In the genomic region with DNA sequence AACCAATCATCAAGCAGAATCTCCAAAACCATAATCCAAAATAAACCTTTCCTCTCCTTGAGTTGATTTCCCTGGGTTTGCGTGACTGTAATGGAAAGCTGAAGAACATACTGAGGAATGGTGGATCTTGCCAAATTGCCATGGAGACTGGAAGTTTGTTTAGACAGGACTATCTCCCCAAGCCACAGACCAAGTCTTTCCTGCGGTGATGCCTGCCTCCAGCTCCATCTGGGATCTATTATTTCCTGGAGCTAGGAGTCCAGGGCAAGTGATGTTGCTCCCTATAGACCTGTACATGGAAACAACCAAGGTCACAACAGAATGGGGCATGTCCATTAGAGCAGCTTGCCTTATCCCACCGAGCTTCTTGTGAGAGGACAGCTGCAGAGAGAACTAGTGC, we compare ENCODE assay signal across 13 mouse cellular contexts. TPM values are rescaled to one million over a fixed set of nuclear protein-coding genes. Genes with fewer than 3 reads are reported as not detected.
A peak's percentile ranks its signal among the peaks of the same experiment; 100 is the strongest.
DNase-seq lines count a peak whose midpoint lies in the region; ATAC-seq and TF ChIP-seq lines count a peak whose summit lies in the region.
"Had no signal": no experiment of that assay in that cellular context is flagged by ENCODE, and none has a peak within 500 bp of the region (broad histone marks: within the 10 kb centered on the region; RNA-seq: fewer than 3 reads in every experiment).

No protein-coding gene starts in this region.

- 51% methylated on average over 3 of the region's 3 CpGs for WGBS in hindbrain, postnatal 0 days
- 65% methylated on average over 3 of the region's 3 CpGs for WGBS in hindbrain, embryonic 11.5 days
- WGBS in midbrain, embryonic 11.5 days, result 65% methylated on average over 3 of the region's 3 CpGs
- 74% methylated on average over 3 of the region's 3 CpGs for WGBS in midbrain, embryonic 16.5 days
- WGBS in limb, embryonic 14.5 days, result 51% methylated on average over 3 of the region's 3 CpGs

- TF ChIP-seq POLR2A in limb, embryonic 14.5 days (IDR thresholded peaks at IDR 0.05; ENCODE audit: borderline replicate concordance, extremely low read depth, insufficient read depth, insufficient read length), result no peak

- no peaks in the 10 kb centered on the region for H3K27me3 ChIP-seq in hindbrain, postnatal 0 days (ENCODE audit: insufficient read depth, low read length)
- no peaks in the 10 kb centered on the region for H3K27me3 ChIP-seq in hindbrain, embryonic 11.5 days (ENCODE audit: control insufficient read depth, insufficient read depth, low read length)
- no peaks in the 10 kb centered on the region for H3K27me3 ChIP-seq in midbrain, embryonic 11.5 days (ENCODE audit: control insufficient read depth, insufficient read depth, low read length)
- no peaks in the 10 kb centered on the region for H3K27me3 ChIP-seq in midbrain, embryonic 16.5 days (ENCODE audit: control insufficient read depth, insufficient read depth, low read depth, low read length)
- no peaks in the 10 kb centered on the region for H3K27me3 ChIP-seq in limb, embryonic 14.5 days (ENCODE audit: control insufficient read depth, insufficient read depth, low read length)

- H3K4me1 ChIP-seq in hindbrain, postnatal 0 days (ENCODE audit: insufficient read depth, low read length), result no peaks in the 10 kb centered on the region
- no peaks in the 10 kb centered on the region for H3K4me1 ChIP-seq in hindbrain, embryonic 11.5 days (replicated peaks; ENCODE audit: control insufficient read depth, insufficient read depth, low read length)
- H3K4me1 ChIP-seq in midbrain, embryonic 11.5 days (ENCODE audit: control insufficient read depth, insufficient read depth, low read length), result no peaks in the 10 kb centered on the region
- H3K4me1 ChIP-seq in midbrain, embryonic 16.5 days (ENCODE audit: control insufficient read depth, insufficient read depth, low read length), result no peaks in the 10 kb centered on the region
- no peaks in the 10 kb centered on the region for H3K4me1 ChIP-seq in limb, embryonic 14.5 days (ENCODE audit: control insufficient read depth, insufficient read depth, low read length)

- ATAC-seq in frontal cortex, adult (ENCODE audit: low TSS enrichment), result peak; percentile 89
- ATAC-seq in hindbrain, postnatal 0 days, result no peak
- no peak for ATAC-seq in hindbrain, embryonic 11.5 days (ENCODE audit: low FRiP score)
- no peak for ATAC-seq in midbrain, embryonic 11.5 days (ENCODE audit: low FRiP score)
- no peak for ATAC-seq in midbrain, embryonic 16.5 days
- peak; percentile 82 for ATAC-seq in limb, embryonic 14.5 days (ENCODE audit: low FRiP score, low read depth)
- ATAC-seq: forebrain, embryonic 16.5 days; inflammation-experienced regulatory T-cells, adult 6 months had no signal

- no peak overlapping the region for H3K27ac ChIP-seq in hindbrain, postnatal 0 days
- no peak overlapping the region for H3K27ac ChIP-seq in hindbrain, embryonic 11.5 days (ENCODE audit: low read depth, low read length)
- no peak overlapping the region for H3K27ac ChIP-seq in midbrain, embryonic 11.5 days (ENCODE audit: low read depth, low read length)
- no peak overlapping the region for H3K27ac ChIP-seq in midbrain, embryonic 16.5 days (ENCODE audit: low read length)
- no peak overlapping the region; the same call in 1 of the 2 replicates for H3K27ac ChIP-seq in limb, embryonic 14.5 days (replicated peaks; ENCODE audit: low read depth, low read length)

- no peak for TF ChIP-seq CTCF in hindbrain, postnatal 0 days (IDR thresholded peaks at IDR 0.05; ENCODE audit: low read depth)

- H3K9me3 ChIP-seq in hindbrain, postnatal 0 days (ENCODE audit: low read length), result no peaks in the 10 kb centered on the region
- H3K9me3 ChIP-seq in hindbrain, embryonic 11.5 days (ENCODE audit: control insufficient read depth, low read length), result no peaks in the 10 kb centered on the region
- H3K9me3 ChIP-seq in midbrain, embryonic 11.5 days (ENCODE audit: control insufficient read depth, low read length), result no peaks in the 10 kb centered on the region
- H3K9me3 ChIP-seq in midbrain, embryonic 16.5 days (replicated peaks; ENCODE audit: control insufficient read depth, low read length, poor library complexity, severe bottlenecking), result no peaks in the 10 kb centered on the region
- H3K9me3 ChIP-seq in limb, embryonic 14.5 days (ENCODE audit: control insufficient read depth, low read length), result no peaks in the 10 kb centered on the region

- no peak overlapping the region for H3K4me3 ChIP-seq in hindbrain, postnatal 0 days (ENCODE audit: low read length)
- H3K4me3 ChIP-seq in hindbrain, embryonic 11.5 days (ENCODE audit: low read depth, low read length), result no peak overlapping the region
- H3K4me3 ChIP-seq in midbrain, embryonic 11.5 days (ENCODE audit: low read depth, low read length), result no peak overlapping the region
- no peak overlapping the region for H3K4me3 ChIP-seq in midbrain, embryonic 16.5 days (ENCODE audit: low read depth, low read length)
- no peak overlapping the region for H3K4me3 ChIP-seq in limb, embryonic 14.5 days (replicated peaks; ENCODE audit: low read length)

- no peak overlapping the region for H3K4me2 ChIP-seq in hindbrain, postnatal 0 days (ENCODE audit: low read depth, low read length)
- H3K4me2 ChIP-seq in hindbrain, embryonic 11.5 days (replicated peaks; ENCODE audit: low read depth, low read length), result no peak overlapping the region
- no peak overlapping the region for H3K4me2 ChIP-seq in midbrain, embryonic 11.5 days
- no peak overlapping the region for H3K4me2 ChIP-seq in midbrain, embryonic 16.5 days (ENCODE audit: low read length)
- H3K4me2 ChIP-seq in limb, embryonic 14.5 days (replicated peaks; ENCODE audit: low read depth, low read length, severe bottlenecking), result no peak overlapping the region

- no peak overlapping the region for H3K9ac ChIP-seq in hindbrain, postnatal 0 days (replicated peaks; ENCODE audit: low read length)
- H3K9ac ChIP-seq in hindbrain, embryonic 11.5 days (ENCODE audit: low read depth, low read length), result no peak overlapping the region
- no peak overlapping the region for H3K9ac ChIP-seq in midbrain, embryonic 11.5 days (ENCODE audit: low read length)
- no peak overlapping the region for H3K9ac ChIP-seq in midbrain, embryonic 16.5 days (ENCODE audit: low read depth, low read length)
- no peak overlapping the region for H3K9ac ChIP-seq in limb, embryonic 14.5 days (ENCODE audit: low read depth, low read length, severe bottlenecking)

- DNase-seq in frontal cortex, postnatal 10 days (ENCODE audit: low spot score in 2 of 2), result no peak
- peak; percentile 19 for DNase-seq in hindbrain, postnatal 0 days (ENCODE audit: low spot score)
- no peak for DNase-seq in hindbrain, embryonic 11.5 days (ENCODE audit: low spot score)
- peak; percentile 76 for DNase-seq in midbrain, embryonic 11.5 days (ENCODE audit: low spot score, missing footprints)
- peak; percentile 75 for DNase-seq in limb, embryonic 14.5 days (ENCODE audit: low spot score)
- DNase-seq in cerebellum, adult 11 months, result no peak
- DNase-seq: cerebellum, adult 9-11 months; right cerebral cortex, postnatal 25 days; thymus, postnatal 36 days had no signal

- no peaks in the 10 kb centered on the region for H3K36me3 ChIP-seq in hindbrain, postnatal 0 days (ENCODE audit: insufficient read depth, low read length)
- no peaks in the 10 kb centered on the region for H3K36me3 ChIP-seq in hindbrain, embryonic 11.5 days (ENCODE audit: control insufficient read depth, insufficient read depth, low read length)
- no peaks in the 10 kb centered on the region for H3K36me3 ChIP-seq in midbrain, embryonic 11.5 days (ENCODE audit: control insufficient read depth, insufficient read depth, low read length)
- H3K36me3 ChIP-seq in midbrain, embryonic 16.5 days (ENCODE audit: control insufficient read depth, insufficient read depth, low read length), result no peaks in the 10 kb centered on the region
- H3K36me3 ChIP-seq in limb, embryonic 14.5 days (ENCODE audit: control insufficient read depth, insufficient read depth, low read length), result no peaks in the 10 kb centered on the region

RNA-seq across cellular contexts. Expression of a gene that starts 15.1 kb away (rescaled TPM):
- total RNA-seq in hindbrain, postnatal 0 days (2014; rRNA removed), result 7.0 and 10.4 TPM in 2 replicates
- 5.2 and 6.0 TPM in 2 replicates for polyA plus RNA-seq in hindbrain, postnatal 0 days (2015; fragmentation: Nextera tagmentation; extraction: Ambion mirVana)
- 3.7 and 4.1 TPM in 2 replicates for polyA plus RNA-seq in hindbrain, embryonic 11.5 days (2014; fragmentation: Nextera tagmentation; extraction: Ambion mirVana)
- polyA plus RNA-seq in midbrain, embryonic 11.5 days (2014; fragmentation: Nextera tagmentation; extraction: Ambion mirVana), result 3.0 and 3.4 TPM in 2 replicates
- 2.5 TPM in 2 replicates for polyA plus RNA-seq in midbrain, embryonic 16.5 days (2015; fragmentation: Nextera tagmentation; extraction: Ambion mirVana)
- 29.3 and 32.1 TPM in 2 replicates for polyA plus RNA-seq in limb, embryonic 14.5 days (2012; rRNA removed)
- polyA plus RNA-seq in limb, embryonic 14.5 days (2014; fragmentation: Nextera tagmentation; extraction: Ambion mirVana), result 39.5 and 46.3 TPM in 2 replicates

Comparison
In these comparisons a context has a peak if more than half of its experiments do, and no peak if none do; other contexts are left out.
1. DNase-seq: peak in hindbrain, postnatal 0 days (single experiment), midbrain, embryonic 11.5 days (single experiment) and limb, embryonic 14.5 days (single experiment); none in frontal cortex, postnatal 10 days (0 of 2), hindbrain, embryonic 11.5 days (single experiment) and cerebellum, adult 11 months (single experiment).
2. ATAC-seq: peak in frontal cortex, adult (single experiment) and limb, embryonic 14.5 days (single experiment); none in hindbrain, postnatal 0 days (single experiment), hindbrain, embryonic 11.5 days (single experiment), midbrain, embryonic 11.5 days (single experiment) and midbrain, embryonic 16.5 days (single experiment).